Mouse (Mus musculus): ENCODE results near the gene Myo5c.

The Myo5c gene

DNA sequence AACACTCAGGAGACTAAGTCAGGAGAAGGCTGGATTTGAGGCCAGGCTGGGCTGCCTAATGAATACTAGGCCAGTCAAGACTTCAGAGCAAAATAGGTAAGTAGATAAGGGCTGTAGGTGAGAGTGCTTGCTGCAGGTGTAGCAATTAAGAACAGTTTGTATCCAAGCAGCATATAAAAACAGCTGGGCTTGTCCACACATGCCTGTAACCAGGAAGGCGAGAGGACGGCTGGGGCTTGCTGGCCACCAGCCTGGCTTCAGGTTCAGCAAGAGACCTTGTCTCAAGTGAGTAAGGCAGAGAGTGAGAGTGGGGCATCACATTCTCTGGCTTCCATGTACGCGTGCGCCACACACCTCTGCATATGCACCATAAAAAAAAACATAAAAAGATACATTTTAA is 42.7 kb downstream of the Myo5c start:
- ATAC-seq (ENCODE audit: insufficient number of reproducible peaks, low FRiP score, low TSS enrichment) = no peak

DNA sequence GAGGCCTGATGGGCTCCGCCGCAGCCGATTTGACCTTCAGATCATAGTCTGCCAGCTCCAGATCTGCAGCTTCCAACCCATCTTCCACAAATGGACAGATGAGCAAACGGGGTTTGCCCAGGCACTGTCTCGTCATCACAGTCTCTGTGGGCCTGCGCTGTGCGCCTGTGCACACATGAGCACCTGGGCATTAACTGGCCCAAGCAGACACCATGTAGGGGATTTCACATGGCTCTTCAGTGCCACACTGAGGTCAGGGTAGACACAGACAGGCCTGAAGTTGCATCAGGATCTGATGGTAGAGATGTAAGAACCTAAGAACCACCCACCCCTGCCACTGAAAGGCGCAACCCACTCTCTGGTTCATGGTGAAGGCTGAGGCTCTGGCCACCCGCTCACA is 43.2 kb downstream of the Myo5c start:
- no peak for ATAC-seq (ENCODE audit: insufficient number of reproducible peaks, low FRiP score, low TSS enrichment)

DNA sequence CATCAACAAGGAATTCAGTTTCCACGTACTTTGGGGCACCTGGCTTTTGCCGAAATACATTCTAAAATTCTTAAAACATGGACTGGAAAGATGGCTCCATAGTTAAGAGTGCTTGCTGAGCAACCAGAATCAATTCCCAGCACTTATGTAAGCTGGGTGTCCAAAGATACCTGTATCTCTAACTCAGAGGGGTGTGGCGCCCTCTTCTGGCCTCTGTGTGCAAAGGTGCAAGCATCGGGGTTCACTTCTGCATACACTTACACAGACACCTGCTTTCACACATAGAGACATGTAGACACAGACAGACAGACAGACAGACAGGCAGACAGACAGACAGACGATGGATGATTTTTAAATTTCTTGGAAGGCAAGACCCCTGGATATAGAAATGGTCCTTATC is 49.0 kb downstream of the Myo5c start:
- ATAC-seq (ENCODE audit: insufficient number of reproducible peaks, low FRiP score, low TSS enrichment) = no peak

DNA sequence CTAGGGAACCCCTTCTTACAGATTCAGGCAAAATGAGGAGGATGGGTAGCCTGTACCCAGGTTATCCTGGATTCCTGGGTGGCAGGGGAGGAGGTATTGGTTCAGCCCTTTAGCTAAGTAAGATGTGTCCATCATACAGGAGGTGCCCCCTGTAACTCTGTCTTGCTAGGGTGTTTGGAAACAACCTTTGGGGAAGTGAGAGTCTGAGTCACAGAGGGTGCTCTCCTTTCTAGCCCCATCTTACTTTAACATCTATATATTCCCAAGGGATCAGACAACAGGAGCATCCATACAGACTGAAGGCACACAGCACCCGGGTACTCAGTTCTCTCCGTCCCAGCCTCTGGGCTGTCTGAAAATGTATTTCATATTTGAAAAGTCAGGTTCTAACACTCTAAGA is 50.4 kb downstream of the Myo5c start:
- ATAC-seq (ENCODE audit: insufficient number of reproducible peaks, low FRiP score, low TSS enrichment) = no peak

DNA sequence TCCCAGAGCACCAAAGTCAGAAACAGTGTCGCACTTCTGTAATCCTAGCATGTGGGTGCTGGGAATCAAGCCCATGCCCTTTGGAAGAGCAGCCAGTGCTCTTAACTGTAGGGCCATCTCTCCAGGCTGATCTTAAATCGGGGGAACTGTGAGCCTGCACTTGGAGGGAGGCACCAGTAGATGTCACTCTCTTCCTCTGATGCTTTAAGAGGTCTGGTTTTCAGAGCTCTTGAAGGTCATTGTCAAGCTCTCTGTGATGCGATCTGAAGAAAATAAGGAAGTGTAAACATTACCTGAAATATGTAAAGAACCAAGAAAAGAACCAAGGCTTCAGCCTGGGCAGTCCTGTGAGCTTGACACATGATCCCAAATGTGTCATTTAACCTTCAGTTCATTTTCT is 51.0 kb downstream of the Myo5c start:
- peak; percentile 64; the same call in 1 of the 2 replicates for ATAC-seq (ENCODE audit: insufficient number of reproducible peaks, low FRiP score, low TSS enrichment)

DNA sequence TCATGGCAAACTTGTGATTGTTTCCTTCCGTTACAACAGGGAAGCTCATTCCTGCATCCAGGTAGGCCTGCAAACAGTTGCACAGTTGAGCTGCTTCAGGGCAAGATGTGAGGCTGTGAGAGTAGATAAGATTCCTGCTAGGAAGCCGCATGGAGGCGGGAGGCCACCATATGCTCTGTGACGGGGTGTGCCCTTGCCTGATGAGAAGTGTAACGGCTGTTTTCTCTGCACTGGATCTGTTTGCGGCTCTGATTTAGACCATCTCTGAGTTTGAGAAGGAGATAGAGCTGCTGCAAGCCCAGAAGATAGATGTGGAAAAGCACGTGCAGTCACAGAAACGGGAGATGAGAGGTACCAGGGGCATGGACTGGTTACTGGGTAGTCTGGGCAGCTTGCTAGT is 51.8 kb downstream of the Myo5c start:
- ATAC-seq (ENCODE audit: insufficient number of reproducible peaks, low FRiP score, low TSS enrichment) = peak; percentile 67; the same call in 1 of the 2 replicates

DNA sequence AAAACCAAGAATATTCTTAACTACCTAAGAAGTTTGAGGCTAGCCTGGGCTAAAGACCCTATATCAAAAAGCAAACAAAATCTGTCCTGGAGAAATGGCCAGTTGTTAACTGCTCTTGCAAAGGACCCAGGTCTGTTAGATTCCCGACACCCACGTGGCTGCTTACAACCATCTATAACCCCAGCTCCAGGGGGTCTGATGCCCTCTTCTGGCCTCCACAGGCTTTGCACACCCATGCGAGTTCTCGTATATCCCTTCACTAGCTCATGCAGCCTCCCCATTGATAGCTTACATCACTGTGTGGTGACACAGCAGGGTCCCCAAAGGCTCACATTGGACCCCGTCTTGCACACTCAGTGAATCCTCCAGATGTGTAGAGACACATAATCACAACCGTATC is 53.5 kb downstream of the Myo5c start:
- no peak for ATAC-seq (ENCODE audit: insufficient number of reproducible peaks, low FRiP score, low TSS enrichment)

DNA sequence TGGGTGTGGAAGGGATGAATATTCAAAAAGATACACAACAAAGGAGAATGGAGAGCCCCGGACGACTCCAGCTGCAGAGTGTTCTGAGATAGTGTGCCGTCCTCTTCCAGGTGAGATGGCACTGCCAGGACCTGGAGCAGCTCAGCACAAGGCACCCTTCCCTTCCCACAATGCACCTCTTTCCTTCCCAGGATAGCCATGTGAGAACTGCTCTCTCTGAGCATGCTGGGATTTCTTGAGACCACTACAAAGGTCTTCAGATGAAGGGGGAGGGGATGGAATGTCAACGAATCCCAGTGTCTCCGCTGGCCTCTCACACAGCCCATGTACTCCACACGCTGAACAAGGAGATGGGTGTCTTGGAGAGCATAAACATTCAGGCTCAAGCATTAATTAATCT is 55.8 kb downstream of the Myo5c start:
- no peak for ATAC-seq (ENCODE audit: insufficient number of reproducible peaks, low FRiP score, low TSS enrichment)

DNA sequence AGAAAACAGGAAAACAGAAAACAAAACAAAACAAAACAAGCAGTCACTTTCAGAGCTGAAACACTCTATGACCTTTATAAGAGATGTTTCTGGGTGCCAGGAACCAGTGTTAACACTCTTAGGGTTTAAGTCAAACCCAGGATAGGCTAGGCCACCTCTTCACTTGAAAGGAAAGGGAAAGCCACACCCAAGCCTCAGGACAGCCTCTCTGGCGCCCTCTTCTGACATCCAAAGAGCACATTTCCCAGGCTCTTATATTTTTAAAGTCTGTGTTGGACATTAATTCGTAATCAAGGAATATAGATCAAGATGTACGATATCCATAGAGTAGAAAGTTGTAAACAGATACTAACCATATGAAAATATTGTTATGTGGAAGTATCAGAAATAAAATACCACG is 57.7 kb downstream of the Myo5c start:
- no peak for ATAC-seq (ENCODE audit: insufficient number of reproducible peaks, low FRiP score, low TSS enrichment)

DNA sequence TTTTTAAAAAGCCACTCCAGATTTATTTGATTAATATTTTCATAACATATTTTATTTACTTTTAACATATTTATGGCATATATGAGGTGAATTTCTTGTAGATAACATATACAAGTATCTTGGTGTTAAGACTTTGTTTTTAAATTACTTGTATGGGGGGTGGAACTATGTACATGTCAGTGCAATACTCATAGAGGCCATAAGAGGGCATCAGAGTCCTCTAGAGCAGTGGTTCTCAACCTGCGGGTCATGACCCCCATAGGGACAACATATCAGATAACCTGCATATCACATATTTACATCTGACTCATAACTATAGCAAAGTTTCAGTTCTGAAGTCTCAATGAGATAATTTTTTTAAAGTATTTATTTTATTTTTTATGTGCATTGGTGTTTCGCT is 67.5 kb downstream of the Myo5c start:
- ATAC-seq (ENCODE audit: insufficient number of reproducible peaks, low FRiP score, low TSS enrichment) = no peak

DNA sequence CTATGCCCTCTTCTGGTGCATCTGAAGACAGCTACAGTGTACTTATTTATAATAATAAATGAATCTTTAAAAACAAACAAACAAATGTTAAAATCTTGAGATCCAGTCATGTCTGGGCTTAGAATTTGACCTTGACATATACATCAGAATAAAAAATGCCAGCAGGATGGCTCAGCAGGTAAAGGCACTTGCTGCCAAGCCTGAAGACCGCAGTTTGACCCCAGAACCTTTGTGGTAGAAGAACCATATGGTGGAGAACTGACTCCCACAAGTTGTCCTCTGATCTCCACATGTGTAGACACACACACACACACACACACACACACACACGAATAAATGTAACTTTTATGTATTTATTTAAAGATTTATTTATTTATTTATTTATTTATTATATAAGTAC is 71.2 kb downstream of the Myo5c start:
- no peak for ATAC-seq (ENCODE audit: insufficient number of reproducible peaks, low FRiP score, low TSS enrichment)

DNA sequence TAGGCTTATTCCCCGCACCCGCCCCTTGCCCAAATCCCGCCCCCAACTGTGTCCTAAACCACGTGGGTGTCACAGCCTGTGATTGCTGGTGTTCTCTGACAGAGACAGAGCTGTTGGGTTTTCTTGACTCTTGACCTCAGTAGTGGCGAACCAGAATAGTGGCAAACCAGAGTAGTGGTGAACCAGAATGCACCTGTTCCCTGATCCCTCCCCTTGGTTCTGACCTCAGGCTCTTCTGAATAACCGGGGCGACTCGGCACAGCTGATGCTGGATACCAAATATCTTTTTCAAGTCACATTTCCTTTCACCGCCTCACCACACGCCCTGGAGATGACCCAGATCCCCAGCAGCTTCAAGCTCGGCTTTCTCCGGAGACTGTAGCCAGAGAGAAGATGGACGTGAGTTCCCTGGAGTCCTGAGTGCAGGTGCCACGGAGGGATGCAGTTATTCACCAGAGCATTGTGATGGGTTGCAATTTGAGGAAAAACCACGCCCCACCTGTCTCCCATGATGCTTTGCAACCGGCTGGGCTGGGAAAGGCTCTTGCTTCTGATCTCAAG is 72.0 kb downstream of the Myo5c start:
- no peak for ATAC-seq (ENCODE audit: insufficient number of reproducible peaks, low FRiP score, low TSS enrichment)

DNA sequence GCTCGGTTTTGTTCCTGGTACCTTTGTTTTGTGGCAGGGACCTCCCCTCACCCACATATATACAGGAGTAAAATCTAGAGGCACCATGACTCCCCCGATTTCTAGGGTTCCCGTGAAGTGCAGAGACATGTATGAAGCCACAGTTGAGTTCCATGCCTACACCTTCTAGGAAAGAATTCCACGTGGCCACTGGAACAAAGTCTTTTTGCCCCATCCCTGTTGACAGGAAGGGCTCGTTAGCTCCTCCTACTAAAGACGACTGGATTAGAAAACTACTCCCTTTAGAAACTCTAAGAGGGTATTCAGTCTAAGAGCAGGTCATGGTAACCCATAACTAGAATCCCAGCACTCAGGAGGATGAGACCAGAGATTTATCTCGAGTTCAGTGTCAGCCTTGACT is 72.5 kb downstream of the Myo5c start:
- ATAC-seq (ENCODE audit: insufficient number of reproducible peaks, low FRiP score, low TSS enrichment) = no peak

DNA sequence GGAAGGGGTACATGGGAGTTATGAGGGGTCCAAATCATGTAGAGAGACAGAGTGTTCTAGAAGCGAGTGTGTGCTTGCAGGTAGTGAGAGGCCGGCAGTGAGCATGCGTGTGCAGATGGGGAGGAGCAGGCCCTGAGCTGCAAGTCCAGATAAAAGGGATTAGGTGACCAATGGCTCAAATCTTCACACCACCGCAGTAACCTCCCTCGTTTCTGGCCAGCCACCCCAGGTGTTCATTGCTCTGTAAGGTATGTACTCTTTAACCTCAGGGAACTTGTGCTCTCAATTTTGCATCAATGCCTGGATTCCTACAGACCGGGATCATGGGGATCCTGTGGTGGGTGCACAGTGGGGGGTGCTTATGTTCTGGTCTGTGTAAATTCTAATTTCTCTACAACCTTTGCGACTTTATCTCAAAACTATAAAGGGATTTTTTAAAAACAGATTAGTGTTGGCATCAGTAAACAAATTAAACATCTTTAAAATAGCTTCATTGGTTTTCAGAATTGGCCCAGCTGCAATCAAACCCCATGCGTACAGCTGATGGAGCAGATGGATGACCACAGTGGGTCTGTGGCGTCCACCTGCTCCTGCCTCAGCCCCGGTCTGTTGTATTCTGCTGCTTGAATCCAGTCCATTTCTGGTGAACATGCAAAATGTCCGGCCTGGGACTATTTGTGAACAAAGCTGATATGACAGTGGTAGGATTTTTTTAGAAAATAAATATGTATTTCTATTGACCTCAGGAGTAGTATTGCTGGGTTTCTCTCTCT is 74.5 kb downstream of the Myo5c start, which contains the start of gene Gnb5:
Gene Gnb5 (plus strand): TSS at position 163 of the 773 bp plus-strand sequence.
- peak; percentile 81 for ATAC-seq (ENCODE audit: insufficient number of reproducible peaks, low FRiP score, low TSS enrichment)

DNA sequence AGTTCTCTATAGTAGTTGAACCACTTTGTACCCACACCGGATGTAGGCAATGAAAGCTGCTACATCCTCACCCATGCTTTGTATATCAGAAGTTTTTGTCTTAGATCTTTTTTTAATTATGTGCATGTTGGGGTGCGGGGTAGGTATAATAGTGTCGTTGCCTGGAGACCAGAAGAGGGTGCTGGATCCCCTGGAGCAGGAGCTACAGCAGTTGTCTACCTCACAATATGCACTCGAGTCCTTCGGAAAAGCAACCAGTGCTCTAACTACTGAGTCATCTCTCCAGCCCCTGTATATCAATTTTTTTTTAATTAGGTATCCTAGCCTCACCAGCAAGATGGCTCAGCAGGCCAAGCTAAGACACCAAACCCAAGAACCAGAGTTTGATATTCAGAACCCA is 75.2 kb downstream of the Myo5c start:
- ATAC-seq (ENCODE audit: insufficient number of reproducible peaks, low FRiP score, low TSS enrichment) = no peak

DNA sequence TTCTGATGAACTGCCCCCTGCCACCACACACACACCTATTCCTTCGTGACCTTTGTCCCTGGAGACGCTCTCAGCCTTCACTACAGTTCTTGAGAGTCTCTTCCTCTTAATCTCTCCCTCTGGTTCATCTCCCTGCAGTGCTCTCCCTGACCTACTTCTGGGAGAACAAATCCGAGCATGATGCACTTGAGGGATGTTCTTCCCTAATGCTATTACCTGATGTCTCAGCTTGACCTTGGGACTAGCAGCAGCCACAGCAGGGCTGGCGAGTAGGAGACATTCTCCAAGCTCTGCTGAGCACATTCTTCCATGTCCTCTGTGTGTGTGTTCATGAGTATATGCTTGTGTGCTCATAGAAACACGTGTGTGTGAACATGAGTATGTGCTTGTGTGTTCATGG is 76.8 kb downstream of the Myo5c start:
- ATAC-seq (ENCODE audit: insufficient number of reproducible peaks, low FRiP score, low TSS enrichment) = no peak

DNA sequence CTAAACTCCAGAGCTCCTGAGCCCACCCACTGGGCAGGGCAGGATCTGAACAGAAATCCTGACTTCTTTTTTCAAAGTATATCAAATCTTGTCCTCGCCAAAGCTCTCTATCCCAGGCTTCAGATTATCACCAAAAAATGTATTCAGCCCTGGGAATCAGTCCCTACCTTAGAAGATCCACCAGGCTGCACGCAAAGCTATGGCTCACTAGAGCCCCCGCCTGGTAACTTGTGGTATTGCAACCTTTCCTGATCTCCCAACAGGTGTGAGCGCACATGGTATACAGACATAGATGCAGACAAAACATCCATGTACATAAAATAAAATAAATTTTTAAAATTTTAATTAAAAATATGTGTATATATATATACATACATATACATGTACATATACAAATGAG is 80.2 kb downstream of the Myo5c start:
- ATAC-seq (ENCODE audit: insufficient number of reproducible peaks, low FRiP score, low TSS enrichment) = no peak

DNA sequence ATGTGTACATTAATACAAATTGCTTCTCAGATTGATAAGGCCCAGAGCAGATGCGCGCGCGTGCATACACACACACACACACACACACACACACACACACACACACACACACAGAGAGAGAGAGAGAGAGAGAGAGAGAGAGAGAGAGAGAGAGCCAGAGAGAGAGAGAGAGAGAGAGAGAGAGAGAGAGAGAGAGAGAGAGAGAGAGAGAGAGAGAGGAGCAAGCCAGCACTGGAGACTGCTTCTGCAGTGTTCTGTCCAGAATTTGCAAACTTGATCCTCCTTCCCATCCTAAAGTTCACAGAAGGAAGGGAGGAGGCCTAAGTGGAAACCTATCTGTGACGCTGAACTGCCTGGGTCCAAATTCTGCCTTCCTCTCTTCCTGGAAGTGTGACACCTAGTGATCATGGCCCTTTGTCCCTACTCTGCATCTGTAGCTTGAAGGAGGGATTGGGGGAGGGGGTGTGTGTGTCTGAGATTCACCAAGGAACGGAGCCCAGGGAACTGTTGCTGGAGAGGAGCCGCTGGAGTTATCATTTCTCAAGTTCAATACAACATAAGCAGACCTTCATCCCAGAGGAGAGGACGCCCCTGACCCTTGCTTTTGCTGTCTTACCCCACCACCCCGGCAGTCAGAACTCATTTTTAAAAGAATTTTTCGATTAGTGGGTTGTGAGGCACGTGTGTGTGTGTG is 81.5 kb downstream of the Myo5c start:
- ATAC-seq (ENCODE audit: insufficient number of reproducible peaks, low FRiP score, low TSS enrichment) = no peak

DNA sequence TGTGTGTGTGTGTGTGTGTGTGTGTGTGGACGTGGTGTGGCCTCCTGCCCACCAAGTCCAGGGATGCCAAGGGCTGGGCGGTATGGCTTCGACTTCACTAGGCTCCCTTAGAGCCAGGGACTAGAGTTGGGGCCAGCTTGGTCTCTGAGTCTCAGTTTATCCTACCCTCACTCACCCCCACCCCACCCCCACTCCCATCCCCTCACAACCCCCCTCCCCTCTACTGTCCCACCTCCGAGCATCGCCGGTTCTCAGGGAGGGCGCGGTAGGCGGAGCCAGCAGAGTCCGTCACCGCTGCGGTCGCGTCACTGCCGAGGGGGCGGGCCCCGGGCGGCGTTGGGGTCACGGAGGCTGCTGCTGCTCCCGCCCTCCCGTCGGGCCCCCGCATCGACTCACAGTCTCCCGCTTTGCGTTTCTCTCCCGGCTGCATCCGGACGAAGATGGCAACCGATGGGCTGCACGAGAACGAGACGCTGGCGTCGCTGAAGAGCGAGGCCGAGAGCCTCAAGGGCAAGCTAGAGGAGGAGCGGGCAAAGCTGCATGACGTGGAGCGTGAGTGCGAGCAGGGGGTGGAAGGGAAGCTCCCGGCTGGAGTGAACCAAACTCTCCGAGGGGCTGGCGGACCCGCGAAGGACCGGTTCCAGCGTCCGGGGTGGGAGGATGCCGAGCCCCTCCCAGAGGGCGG is 82.2 kb downstream of the Myo5c start:
- peak; percentile 71 for ATAC-seq (ENCODE audit: insufficient number of reproducible peaks, low FRiP score, low TSS enrichment)

DNA sequence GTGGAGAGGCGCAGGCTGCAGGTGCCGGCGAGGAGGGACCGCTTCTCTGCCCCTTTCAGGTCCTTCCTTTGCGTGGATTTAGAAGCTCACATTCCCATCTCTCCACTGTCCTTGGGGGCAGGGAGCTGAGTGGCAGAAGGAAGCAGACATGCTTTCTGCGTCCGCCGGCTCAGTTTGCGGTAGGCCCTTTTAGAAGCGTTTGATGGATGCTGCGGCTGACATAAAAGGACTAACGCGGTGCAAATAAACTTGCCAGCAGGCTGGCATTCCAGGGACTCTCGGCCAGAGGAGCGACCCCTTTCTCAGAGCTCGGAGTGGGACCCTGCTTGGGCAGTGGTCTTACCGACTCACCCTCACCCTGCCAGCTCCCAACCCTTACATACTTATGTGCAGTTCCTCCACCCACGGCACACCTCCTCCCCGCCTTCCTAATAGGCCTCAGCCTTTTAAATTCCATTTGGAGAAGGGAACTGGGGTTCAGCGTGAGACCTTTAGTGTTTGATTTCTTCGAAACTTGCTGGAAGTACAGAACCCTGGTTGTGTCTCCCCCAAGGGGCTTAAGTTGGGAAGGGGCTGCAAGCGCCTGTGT is 82.8 kb downstream of the Myo5c start:
- 0 out of 2 replicates have a peak, but pooled peaks have one; percentile 12 for ATAC-seq (ENCODE audit: insufficient number of reproducible peaks, low FRiP score, low TSS enrichment)

DNA sequence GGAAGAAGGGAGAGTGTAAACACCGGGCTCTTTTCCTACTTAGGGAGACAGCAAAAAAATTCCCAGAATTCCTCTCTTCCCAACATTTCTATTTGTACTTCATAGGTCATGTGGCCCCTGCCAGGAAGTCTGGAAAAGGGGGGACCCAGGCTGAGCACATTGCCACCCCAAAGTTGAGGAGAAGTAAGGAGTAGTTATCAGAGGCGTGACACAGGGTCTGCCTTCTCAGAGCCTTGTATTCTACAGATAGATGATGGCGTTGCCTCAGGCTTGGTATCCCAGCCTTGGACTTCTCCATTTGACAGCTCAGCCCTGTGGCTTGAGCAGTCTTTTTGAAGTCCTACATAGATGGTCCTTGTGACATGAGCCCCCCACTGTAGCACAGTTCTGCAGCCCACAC is 83.4 kb downstream of the Myo5c start:
- ATAC-seq (ENCODE audit: insufficient number of reproducible peaks, low FRiP score, low TSS enrichment) = no peak
